In genomic region chr15:98005181-98005580, GRCm38 (mm10) we compare ENCODE assay signal across 9 mouse cellular contexts. TPM values are rescaled to one million over a fixed set of nuclear protein-coding genes. Genes with fewer than 3 reads are reported as not detected.
DNase-seq lines count a peak whose midpoint lies in the region; ATAC-seq and TF ChIP-seq lines count a peak whose summit lies in the region.
"Had no signal": no experiment of that assay in that cellular context is flagged by ENCODE, and none has a peak within 500 bp of the region (broad histone marks: within the 10 kb centered on the region; RNA-seq: fewer than 3 reads in every experiment).

No protein-coding gene starts in this region.

- H3K9ac ChIP-seq in heart, embryonic 12.5 days: peak overlapping the region; percentile 73
- H3K9ac ChIP-seq in heart, adult 2 months (ENCODE audit: low read depth, low read length): no peak overlapping the region
- no peak overlapping the region; the same call in 1 of the 2 replicates for H3K9ac ChIP-seq in ES-Bruce4 (ENCODE audit: low read depth, poor library complexity, severe bottlenecking)
- H3K9ac ChIP-seq in forebrain, embryonic 14.5 days (ENCODE audit: low read length): peak overlapping the region; percentile 69; the same call in 1 of the 2 replicates
- H3K9ac ChIP-seq in limb, embryonic 13.5 days: peak overlapping the region; percentile 93

- H3K27me3 ChIP-seq in heart, embryonic 12.5 days (replicated peaks): peaks cover 43% of the 10 kb centered on the region
- H3K27me3 ChIP-seq in heart, adult 2 months (ENCODE audit: control insufficient read depth, insufficient read depth, low read length): peaks cover 28% of the 10 kb centered on the region
- peaks cover 32% of the 10 kb centered on the region for H3K27me3 ChIP-seq in ES-Bruce4 (ENCODE audit: control insufficient read depth, insufficient read depth, low read length, poor library complexity, severe bottlenecking)
- H3K27me3 ChIP-seq in forebrain, embryonic 14.5 days (replicated peaks; ENCODE audit: control insufficient read depth, insufficient read depth, low read length): peaks cover 7% of the 10 kb centered on the region; the same call in 1 of the 2 replicates
- peaks cover 35% of the 10 kb centered on the region for H3K27me3 ChIP-seq in limb, embryonic 13.5 days

- no peak overlapping the region for H3K27ac ChIP-seq in heart, embryonic 12.5 days (ENCODE audit: poor library complexity, severe bottlenecking)
- no peak overlapping the region for H3K27ac ChIP-seq in heart, adult 2 months
- H3K27ac ChIP-seq in ES-Bruce4 (ENCODE audit: insufficient read depth, low read length): no peak overlapping the region
- H3K27ac ChIP-seq in forebrain, embryonic 14.5 days (ENCODE audit: low read depth, low read length): no peak overlapping the region
- peak overlapping the region; percentile 97 for H3K27ac ChIP-seq in limb, embryonic 13.5 days

- no peak for DNase-seq in heart, adult 2 months
- DNase-seq in forebrain, embryonic 14.5 days (ENCODE audit: low spot score): no peak
- no peak for DNase-seq in left cerebral cortex, postnatal 4 days
- no peak for DNase-seq in urinary bladder, postnatal 4 days (ENCODE audit: low spot score in 2 of 2)
- DNase-seq: heart, postnatal 14 days had no signal

- H3K79me2 ChIP-seq in heart, adult 2 months (replicated peaks; ENCODE audit: control insufficient read depth, insufficient read depth, low read length): no peaks in the 10 kb centered on the region

- 14% methylated on average over 11 of the region's 11 CpGs for WGBS in heart, embryonic 12.5 days
- WGBS in heart, adult 2 months: 23% methylated on average over 11 of the region's 11 CpGs
- 11% methylated on average over 11 of the region's 11 CpGs for WGBS in forebrain, embryonic 14.5 days
- WGBS in limb, embryonic 13.5 days: 9% methylated on average over 11 of the region's 11 CpGs

- peak overlapping the region; percentile 52 for H3K4me3 ChIP-seq in heart, embryonic 12.5 days
- no peak overlapping the region for H3K4me3 ChIP-seq in heart, adult 2 months
- peak overlapping the region; percentile 37 for H3K4me3 ChIP-seq in ES-Bruce4 (ENCODE audit: low read depth, low read length)
- H3K4me3 ChIP-seq in forebrain, embryonic 14.5 days (ENCODE audit: low read depth, low read length): peak overlapping the region; percentile 43
- H3K4me3 ChIP-seq in limb, embryonic 13.5 days: peak overlapping the region; percentile 67

- no peak for TF ChIP-seq CTCF in heart, adult 2 months (IDR thresholded peaks at IDR 0.05)
- no peak for TF ChIP-seq CTCF in ES-Bruce4 (IDR thresholded peaks at IDR 0.05; ENCODE audit: low read depth, low read length)

- peak overlapping the region; percentile 79 for H3K4me2 ChIP-seq in heart, embryonic 12.5 days
- H3K4me2 ChIP-seq in forebrain, embryonic 14.5 days (ENCODE audit: low read length): peak overlapping the region; percentile 79
- H3K4me2 ChIP-seq in limb, embryonic 13.5 days (replicated peaks): peak overlapping the region; percentile 86

- intact Hi-C loops in heart, adult 2 months (cut with DNase I): no loop called here
- intact Hi-C loops in left cerebral cortex, postnatal 4 days (cut with DNase I): no loop called here

- peaks cover 51% of the 10 kb centered on the region for H3K4me1 ChIP-seq in heart, embryonic 12.5 days (replicated peaks)
- H3K4me1 ChIP-seq in heart, adult 2 months (ENCODE audit: control insufficient read depth, insufficient read depth, low read length): peaks cover 5% of the 10 kb centered on the region
- H3K4me1 ChIP-seq in ES-Bruce4 (ENCODE audit: control insufficient read depth, insufficient read depth, low read length): peaks cover 3% of the 10 kb centered on the region
- peaks cover 34% of the 10 kb centered on the region for H3K4me1 ChIP-seq in forebrain, embryonic 14.5 days (ENCODE audit: control insufficient read depth, insufficient read depth, low read length)
- peaks cover 54% of the 10 kb centered on the region for H3K4me1 ChIP-seq in limb, embryonic 13.5 days

- H3K9me3 ChIP-seq in heart, embryonic 12.5 days (replicated peaks): no peaks in the 10 kb centered on the region
- no peaks in the 10 kb centered on the region for H3K9me3 ChIP-seq in ES-Bruce4 (replicated peaks; ENCODE audit: control insufficient read depth, insufficient read depth, low read length, poor library complexity, severe bottlenecking)
- no peaks in the 10 kb centered on the region for H3K9me3 ChIP-seq in forebrain, embryonic 14.5 days (replicated peaks; ENCODE audit: control insufficient read depth, low read length)
- H3K9me3 ChIP-seq in limb, embryonic 13.5 days: no peaks in the 10 kb centered on the region

- no peak for ATAC-seq in heart, embryonic 12.5 days (ENCODE audit: insufficient number of reproducible peaks, low FRiP score)
- no peak for ATAC-seq in forebrain, embryonic 14.5 days
- no peak for ATAC-seq in limb, embryonic 13.5 days (ENCODE audit: low FRiP score, low read depth)
- ATAC-seq in megakaryocyte progenitor cell, adult 5-6 weeks (replicated peaks; ENCODE audit: poor library complexity): no peak

- no peaks in the 10 kb centered on the region for H3K36me3 ChIP-seq in heart, embryonic 12.5 days
- no peaks in the 10 kb centered on the region for H3K36me3 ChIP-seq in heart, adult 2 months (ENCODE audit: control insufficient read depth, insufficient read depth, low read length)
- H3K36me3 ChIP-seq in ES-Bruce4 (ENCODE audit: control insufficient read depth, insufficient read depth, low read length, poor library complexity, severe bottlenecking): no peaks in the 10 kb centered on the region
- H3K36me3 ChIP-seq in forebrain, embryonic 14.5 days (ENCODE audit: control insufficient read depth, insufficient read depth, low read length): no peaks in the 10 kb centered on the region
- H3K36me3 ChIP-seq in limb, embryonic 13.5 days: no peaks in the 10 kb centered on the region

- no peak for TF ChIP-seq POLR2A in heart, adult 2 months (IDR thresholded peaks at IDR 0.05; ENCODE audit: insufficient read depth, low read depth, low read length)
- no peak for TF ChIP-seq POLR2A in ES-Bruce4 (IDR thresholded peaks at IDR 0.05; ENCODE audit: insufficient read depth, low read length)

- no peak for TF ChIP-seq EP300 in heart, adult 2 months (IDR thresholded peaks at IDR 0.05; ENCODE audit: insufficient read depth, low read depth, low read length)
- TF ChIP-seq EP300 in ES-Bruce4 (IDR thresholded peaks at IDR 0.05; ENCODE audit: insufficient read depth, low read depth, low read length): no peak

RNA-seq across cellular contexts. Expression of gene Col2a1, which starts 0.7 kb away (rescaled TPM):
- 78.0 and 78.9 TPM in 2 replicates for polyA plus RNA-seq in heart, embryonic 12.5 days (2016; fragmentation: Nextera tagmentation; extraction: Ambion mirVana)
- total RNA-seq in heart, adult 2 months (2021): under 1 TPM; 0.27 to 0.37 TPM
- polyA plus RNA-seq in heart, adult 2 months (2012; rRNA removed): 0.12 and 0.61 TPM in 2 replicates
- polyA plus RNA-seq in ES-Bruce4 (2011; ENCODE audit: insufficient read depth, insufficient read length, low read depth, missing spikeins): 12.9 and 13.1 TPM in 2 replicates
- 19.4 and 23.9 TPM in 2 replicates for polyA plus RNA-seq in forebrain, embryonic 14.5 days (2014; fragmentation: Nextera tagmentation; extraction: Ambion mirVana)
- polyA plus RNA-seq in limb, embryonic 13.5 days (2015; fragmentation: Nextera tagmentation; extraction: Ambion mirVana): 706 and 829 TPM in 2 replicates
- total RNA-seq in left cerebral cortex, postnatal 4 days (2021): 1 to 10 TPM; 2.5 to 5.4 TPM
- 0.05 TPM in 1 of 2 replicates, not detected in the other for total RNA-seq in megakaryocyte progenitor cell, adult 5-6 weeks (2015)
- not detected in 2 replicates for total RNA-seq in megakaryocyte progenitor cell, adult 5-6 weeks (2017)

RNA-seq across cellular contexts. Expression of gene Tmem106c, which starts 41.2 kb away (rescaled TPM):
- 28.5 and 32.2 TPM in 2 replicates for polyA plus RNA-seq in heart, embryonic 12.5 days (2016; fragmentation: Nextera tagmentation; extraction: Ambion mirVana)
- total RNA-seq in heart, adult 2 months (2021): 10 to 100 TPM; 10.2 to 11.1 TPM
- polyA plus RNA-seq in heart, adult 2 months (2012; rRNA removed): 21.9 and 37.0 TPM in 2 replicates
- polyA plus RNA-seq in ES-Bruce4 (2011; ENCODE audit: insufficient read depth, insufficient read length, low read depth, missing spikeins): 48.5 and 49.2 TPM in 2 replicates
- 71.7 and 75.2 TPM in 2 replicates for polyA plus RNA-seq in forebrain, embryonic 14.5 days (2014; fragmentation: Nextera tagmentation; extraction: Ambion mirVana)
- polyA plus RNA-seq in limb, embryonic 13.5 days (2015; fragmentation: Nextera tagmentation; extraction: Ambion mirVana): 35.9 and 37.9 TPM in 2 replicates
- total RNA-seq in left cerebral cortex, postnatal 4 days (2021): 10 to 100 TPM; 18.0 to 20.1 TPM
- total RNA-seq in megakaryocyte progenitor cell, adult 5-6 weeks (2015): 41.7 and 48.4 TPM in 2 replicates
- 26.2 and 30.1 TPM in 2 replicates for total RNA-seq in megakaryocyte progenitor cell, adult 5-6 weeks (2017)

Comparison
In these comparisons a context has a peak if more than half of its experiments do, and no peak if none do; other contexts are left out.
1. H3K9ac ChIP-seq: peak in heart, embryonic 12.5 days (single experiment), forebrain, embryonic 14.5 days (single experiment) and limb, embryonic 13.5 days (single experiment); none in heart, adult 2 months (single experiment) and ES-Bruce4 (single experiment).
2. Peak in every context shown above with its lines, with median percentiles within 50 percentile points of each other: H3K4me2 ChIP-seq.